Mouse (Mus musculus): ENCODE measurements around the gene Mitf.

Mitf gene

GRCm38 (mm10) chr6:97950033-97950881, 143.4 kb downstream of the Mitf start:
- DNase-seq (ENCODE audit: low spot score) = no peak

- DNase-seq (ENCODE audit: low spot score) = no peak
Measured at GRCm38 (mm10) chr6:97950882-97951245, 144.0 kb downstream of the Mitf start.

GRCm38 (mm10) chr6:97951711-97952110, 144.9 kb downstream of the Mitf start:
- DNase-seq (ENCODE audit: low spot score) = no peak

GRCm38 (mm10) chr6:97952845-97953244, 146.0 kb downstream of the Mitf start:
- no peak for DNase-seq (ENCODE audit: low spot score)

- no peak for DNase-seq (ENCODE audit: low spot score)
Measured at GRCm38 (mm10) chr6:97956121-97956520, 149.3 kb downstream of the Mitf start.

GRCm38 (mm10) chr6:97956636-97957035, 149.8 kb downstream of the Mitf start:
- no peak for DNase-seq (ENCODE audit: low spot score)

GRCm38 (mm10) chr6:97958276-97958675, 151.4 kb downstream of the Mitf start:
- no peak for DNase-seq (ENCODE audit: low spot score)

GRCm38 (mm10) chr6:97961776-97962175, 154.9 kb downstream of the Mitf start:
- no peak for DNase-seq (ENCODE audit: low spot score)

- DNase-seq (ENCODE audit: low spot score) = no peak
Measured at GRCm38 (mm10) chr6:97962311-97962710, 155.5 kb downstream of the Mitf start.

GRCm38 (mm10) chr6:97964750-97965149, 157.9 kb downstream of the Mitf start:
- no peak for DNase-seq (ENCODE audit: low spot score)

GRCm38 (mm10) chr6:97981668-97982067, 174.8 kb downstream of the Mitf start:
- DNase-seq (ENCODE audit: low spot score) = peak; percentile 49

- no peak for DNase-seq (ENCODE audit: low spot score)
Measured at GRCm38 (mm10) chr6:97985658-97986057, 178.8 kb downstream of the Mitf start.

GRCm38 (mm10) chr6:97986417-97986816, 179.6 kb downstream of the Mitf start:
- no peak for DNase-seq (ENCODE audit: low spot score)

GRCm38 (mm10) chr6:97993507-97993906, 186.7 kb downstream of the Mitf start:
- DNase-seq (ENCODE audit: low spot score) = no peak

GRCm38 (mm10) chr6:97995606-97996307, 188.9 kb downstream of the Mitf start:
- DNase-seq (ENCODE audit: low spot score) = no peak

GRCm38 (mm10) chr6:98001551-98001950, 194.7 kb downstream of the Mitf start:
- peak; percentile 23 for DNase-seq (ENCODE audit: low spot score)

- no peak for DNase-seq (ENCODE audit: low spot score)
Measured at GRCm38 (mm10) chr6:98003114-98003513, 196.3 kb downstream of the Mitf start.

GRCm38 (mm10) chr6:98005566-98005965, 198.7 kb downstream of the Mitf start:
- DNase-seq (ENCODE audit: low spot score) = no peak

GRCm38 (mm10) chr6:98015066-98015465, 208.2 kb downstream of the Mitf start:
- DNase-seq (ENCODE audit: low spot score) = no peak

- no peak for DNase-seq (ENCODE audit: low spot score)
Measured at GRCm38 (mm10) chr6:98015819-98016218, 209.0 kb downstream of the Mitf start.

- no peak for DNase-seq (ENCODE audit: low spot score)
Measured at GRCm38 (mm10) chr6:98023876-98024275, 217.0 kb downstream of the Mitf start.

GRCm38 (mm10) chr6:98038513-98038912, 231.7 kb downstream of the Mitf start:
- no peak for DNase-seq (ENCODE audit: low spot score)

- no peak for DNase-seq (ENCODE audit: low spot score)
Measured at GRCm38 (mm10) chr6:98041795-98042194, 234.9 kb downstream of the Mitf start.
